Mouse (Mus musculus) heart, postnatal 0 days (tissue): Measurements from ENCODE around the gene Lin54. TPM values are rescaled to one million over a fixed set of nuclear protein-coding genes. Genes with fewer than 3 reads are reported as not detected.

Experiments used
- ATAC-seq: fragments of 200-750 bp; cut with Nextera tagmentation; 2 replicates; pipeline ENCODE4 v1.8.0; 2017; ENCODE audit warnings: low read depth, moderate number of reproducible peaks, moderate library complexity; ENCODE audit not compliant: insufficient read depth
- DNase-seq: peaks from one replicate; pipeline ENCODE4 v3.0.0-alpha.2; 2016; ENCODE audit warnings: low spot score
- H3K27ac ChIP-seq: fragments of 300-500 bp; sonication (generic); 2 replicates; pipeline ENCODE4 v1.5.1; 2014; ENCODE audit warnings: low read depth, mild to moderate bottlenecking
- H3K27me3 ChIP-seq: fragments of 300-500 bp; sonication (generic); 2 replicates; pipeline ENCODE4 v1.6.1; 2014; ENCODE audit warnings: low read length, mixed read lengths; ENCODE audit not compliant: control insufficient read depth, insufficient read depth
- H3K36me3 ChIP-seq: fragments of 300-500 bp; sonication (generic); replicated peaks from 2 replicates; pipeline ENCODE4 v1.6.1; 2014; ENCODE audit warnings: low read length, mixed read lengths; ENCODE audit not compliant: control insufficient read depth, insufficient read depth
- H3K4me1 ChIP-seq: fragments of 300-500 bp; sonication (generic); 2 replicates; pipeline ENCODE4 v1.6.1; 2014; ENCODE audit warnings: antibody characterized with exemption; ENCODE audit not compliant: control insufficient read depth, insufficient read depth
- H3K4me2 ChIP-seq: fragments of 300-500 bp; sonication (generic); 2 replicates; pipeline ENCODE4 v1.6.1; 2014; ENCODE audit warnings: low read depth, mild to moderate bottlenecking, low read length, moderate library complexity
- H3K4me3 ChIP-seq: fragments of 300-500 bp; sonication (generic); 2 replicates; pipeline ENCODE4 v1.5.1; 2014; ENCODE audit warnings: low read depth, low read length
- H3K9ac ChIP-seq: fragments of 300-500 bp; sonication (generic); replicated peaks from 2 replicates; pipeline ENCODE4 v1.6.1; 2014; ENCODE audit warnings: low read depth, low read length, mixed read lengths
- H3K9me3 ChIP-seq: fragments of 300-500 bp; sonication (generic); replicated peaks from 2 replicates; pipeline ENCODE4 v1.6.1; 2016; ENCODE audit warnings: low read length; ENCODE audit not compliant: control insufficient read depth
- CTCF ChIP-seq: IDR thresholded peaks from 2 replicates; pipeline ENCODE4 v1.5.1; 2016; ENCODE audit warnings: antibody characterized with exemption, control low read depth, low read depth
- EP300 ChIP-seq: IDR thresholded peaks from 2 replicates; pipeline ENCODE4 v1.6.1; 2016; ENCODE audit warnings: antibody characterized with exemption, low read depth
- WGBS: fragments of 180-500 bp; shearing (Covaris S2); extraction: QIAGEN DNeasy Blood & Tissue Kit; methylation state at CpG from one replicate; pipeline ENCODE4 v1.1.7; 2014; 5-methylcytosine and 5-hydroxymethylcytosine counted together
- polyA plus RNA-seq: library from polyadenylated mRNA; unstranded; fragments of >200 nt; fragmentation: Nextera tagmentation; extraction: Ambion mirVana; gene quantifications from 2 replicates; pipeline ENCODE4 v1.2.1, GENCODE M21; 2015
- total RNA-seq: library from RNA; depleted of rRNA; stranded (reverse); fragments of >200 nt; gene quantifications from 2 replicates; pipeline ENCODE4 v1.2.3, GENCODE M21; 2014; ENCODE audit warnings: low replicate concordance

Gene Lin54
- total and polyA plus RNA-seq, 2 experiments from 2014 or later, result 5.5 to 12.8 TPM

- peaks cover 16% of the 10 kb centered on the region for H3K4me1 ChIP-seq
- no peak overlapping the region for H3K27ac ChIP-seq
- DNase-seq, result no peak
- no peak for TF ChIP-seq EP300
- no peak for TF ChIP-seq CTCF
- no peaks in the 10 kb centered on the region for H3K9me3 ChIP-seq
- no peaks in the 10 kb centered on the region for H3K27me3 ChIP-seq
- ATAC-seq, result no peak
- H3K9ac ChIP-seq, result no peak overlapping the region
- WGBS, result 69% methylated on average over 4 of the region's 4 CpGs
- no peak overlapping the region for H3K4me3 ChIP-seq
- no peaks in the 10 kb centered on the region for H3K36me3 ChIP-seq
- H3K4me2 ChIP-seq, result no peak overlapping the region
These were observed 828 bp upstream of the Lin54 start for GRCm38 (mm10) chr5:100501267-100501666.

GRCm38 (mm10) chr5:100499831-100500304 is 571 bp downstream of the Lin54 start:
- H3K9me3 ChIP-seq, result no peaks in the 10 kb centered on the region
- H3K4me1 ChIP-seq, result peaks cover 16% of the 10 kb centered on the region
- H3K27ac ChIP-seq, result peak overlapping the region; percentile 83
- TF ChIP-seq EP300 (no peak), CTCF (no peak; the same call in 1 of the 2 replicates)
- H3K4me2 ChIP-seq, result peak overlapping the region; percentile 99
- H3K4me3 ChIP-seq, result peak overlapping the region; percentile 92
- DNase-seq, result no peak
- whole genome bisulfite sequencing, result 0% methylated on average over 36 of the region's 41 CpGs
- no peaks in the 10 kb centered on the region for H3K27me3 ChIP-seq
- peak overlapping the region; percentile 75 for H3K9ac ChIP-seq
- ATAC-seq, result peak; percentile 13; the same call in 1 of the 2 replicates
- H3K36me3 ChIP-seq, result no peaks in the 10 kb centered on the region

GRCm38 (mm10) chr5:100499243-100499642 is 1.2 kb downstream of the Lin54 start:
- Histone ChIP-seq H3K4me1 (peaks cover 16% of the 10 kb centered on the region), H3K9me3 (no peaks in the 10 kb centered on the region), H3K27me3 (no peaks in the 10 kb centered on the region), H3K9ac (peak overlapping the region; percentile 75; the same call in 1 of the 2 replicates), H3K4me2 (peak overlapping the region; percentile 99), H3K36me3 (no peaks in the 10 kb centered on the region), H3K27ac (peak overlapping the region; percentile 83; the same call in 1 of the 2 replicates), H3K4me3 (peak overlapping the region; percentile 92)
- TF ChIP-seq EP300 (no peak), CTCF (no peak)
- 20% methylated on average over 2 of the region's 2 CpGs for WGBS
- ATAC-seq, result no peak
- no peak for DNase-seq

- TF ChIP-seq EP300 (no peak), CTCF (no peak)
- Histone ChIP-seq H3K27ac (peak overlapping the region; percentile 86), H3K27me3 (no peaks in the 10 kb centered on the region), H3K4me3 (peak overlapping the region; percentile 92), H3K9me3 (no peaks in the 10 kb centered on the region), H3K4me2 (peak overlapping the region; percentile 99), H3K9ac (peak overlapping the region; percentile 88), H3K4me1 (peaks cover 16% of the 10 kb centered on the region), H3K36me3 (no peaks in the 10 kb centered on the region)
- DNase-seq (peak; percentile 91), ATAC-seq (peak; percentile 70)
- WGBS, result under 1% methylated on average over 42 of the region's 46 CpGs
These were observed 1.8 kb downstream of the Lin54 start for GRCm38 (mm10) chr5:100498436-100499180.

- Histone ChIP-seq H3K4me1 (peaks cover 17% of the 10 kb centered on the region), H3K4me2 (no peak overlapping the region), H3K27me3 (no peaks in the 10 kb centered on the region), H3K27ac (no peak overlapping the region), H3K9ac (no peak overlapping the region), H3K4me3 (no peak overlapping the region), H3K36me3 (no peaks in the 10 kb centered on the region), H3K9me3 (no peaks in the 10 kb centered on the region)
- DNase-seq, result no peak
- TF ChIP-seq EP300 (no peak), CTCF (no peak)
- WGBS, result 45% methylated on average over 4 of the region's 4 CpGs
- ATAC-seq, result no peak
These were observed 8.7 kb downstream of the Lin54 start for GRCm38 (mm10) chr5:100491704-100492103.

- Histone ChIP-seq H3K27me3 (no peaks in the 10 kb centered on the region), H3K4me1 (peaks cover 17% of the 10 kb centered on the region), H3K36me3 (no peaks in the 10 kb centered on the region; the same call in 1 of the 2 replicates), H3K4me2 (no peak overlapping the region), H3K27ac (no peak overlapping the region), H3K9ac (no peak overlapping the region), H3K4me3 (no peak overlapping the region), H3K9me3 (no peaks in the 10 kb centered on the region)
- WGBS, result 70% methylated on average over 2 of the region's 2 CpGs
- DNase-seq, result no peak
- ATAC-seq, result no peak
- TF ChIP-seq EP300 (no peak), CTCF (no peak)
These were observed 11.1 kb downstream of the Lin54 start for GRCm38 (mm10) chr5:100489340-100489739.
